Comparison of ENCODE assay signal across 32 mouse cellular contexts in genomic region chr3:65847158-65847787, GRCm38 (mm10).
DNase-seq lines count a peak whose midpoint lies in the region; ATAC-seq and TF ChIP-seq lines count a peak whose summit lies in the region.
"Had no signal": no experiment of that assay in that cellular context is flagged by ENCODE, and none has a peak within 500 bp of the region (broad histone marks: within the 10 kb centered on the region; RNA-seq: fewer than 3 reads in every experiment).

No protein-coding gene starts in this region.

- no peak for TF ChIP-seq EP300 in stomach, postnatal 0 days (optimal IDR thresholded peaks at IDR 0.05)

- H3K27me3 ChIP-seq in heart, embryonic 11.5 days (ENCODE audit: control insufficient read depth, insufficient read depth, low read length) = no peaks in the 10 kb centered on the region
- no peaks in the 10 kb centered on the region for H3K27me3 ChIP-seq in liver, embryonic 11.5 days (replicated peaks; ENCODE audit: control insufficient read depth, insufficient read depth, low read length)
- H3K27me3 ChIP-seq in liver, embryonic 12.5 days (replicated peaks) = no peaks in the 10 kb centered on the region
- H3K27me3 ChIP-seq in stomach, embryonic 14.5 days (ENCODE audit: control insufficient read depth, insufficient read depth, low read length) = no peaks in the 10 kb centered on the region
- H3K27me3 ChIP-seq in stomach, postnatal 0 days (ENCODE audit: control insufficient read depth, insufficient read depth, low read length) = no peaks in the 10 kb centered on the region
- H3K27me3 ChIP-seq: embryonic facial prominence, embryonic 13.5 days; kidney, embryonic 15.5 days; limb, embryonic 15.5 days; liver, embryonic 15.5 days; midbrain, embryonic 12.5 days; neural tube, embryonic 15.5 days; stomach, embryonic 15.5 days had no signal

- peak; percentile 54 for DNase-seq in heart, adult 11 months
- peak; percentile 20 for DNase-seq in liver, embryonic 11.5 days (ENCODE audit: low spot score)
- no peak for DNase-seq in stomach, postnatal 0 days (ENCODE audit: low spot score)
- no peak for DNase-seq in left cerebral cortex, adult 18-20 months (ENCODE audit: low spot score in 2 of 2)
- DNase-seq: adrenal gland, postnatal 25 days; cerebellum, adult 2 months; cerebellum, postnatal 36 days; embryo, embryonic 11 days; gastrocnemius, adult 2 months; gastrocnemius, postnatal 36 days; kidney, adult 18-20 months; lung, postnatal 10 days; retina, postnatal 1 day; right cerebral cortex, postnatal 14 days; thymus, adult 2 months; thymus, postnatal 36 days had no signal

- H3K4me3 ChIP-seq in heart, embryonic 11.5 days (ENCODE audit: low read depth, low read length) = no peak overlapping the region
- no peak overlapping the region for H3K4me3 ChIP-seq in liver, embryonic 11.5 days (ENCODE audit: low read depth, low read length)
- H3K4me3 ChIP-seq in liver, embryonic 12.5 days = no peak overlapping the region
- no peak overlapping the region for H3K4me3 ChIP-seq in stomach, embryonic 14.5 days (ENCODE audit: low read depth, low read length)
- H3K4me3 ChIP-seq in stomach, postnatal 0 days (ENCODE audit: low read depth, low read length) = no peak overlapping the region
- H3K4me3 ChIP-seq: embryonic facial prominence, embryonic 13.5 days; erythroblast, embryonic 14.5 days; gastrocnemius, adult 2 months; kidney, embryonic 15.5 days; layer of hippocampus, adult 2 months; limb, embryonic 15.5 days; liver, embryonic 15.5 days; megakaryocyte, embryonic 14.5 days; midbrain, embryonic 12.5 days; neural tube, embryonic 15.5 days; stomach, embryonic 15.5 days had no signal

- TF ChIP-seq CTCF in stomach, postnatal 0 days (IDR thresholded peaks at IDR 0.05; ENCODE audit: low read depth) = no peak

- no peaks in the 10 kb centered on the region for H3K9me3 ChIP-seq in heart, embryonic 11.5 days (replicated peaks; ENCODE audit: control insufficient read depth, low read length)
- H3K9me3 ChIP-seq in liver, embryonic 11.5 days (ENCODE audit: control insufficient read depth, low read length) = no peaks in the 10 kb centered on the region
- no peaks in the 10 kb centered on the region for H3K9me3 ChIP-seq in liver, embryonic 12.5 days (replicated peaks)
- H3K9me3 ChIP-seq in stomach, embryonic 14.5 days (ENCODE audit: control insufficient read depth, low read depth, low read length) = no peaks in the 10 kb centered on the region
- H3K9me3 ChIP-seq in stomach, postnatal 0 days (ENCODE audit: control insufficient read depth, low read length) = no peaks in the 10 kb centered on the region
- H3K9me3 ChIP-seq: embryonic facial prominence, embryonic 13.5 days; kidney, embryonic 15.5 days; limb, embryonic 15.5 days; liver, embryonic 15.5 days; megakaryocyte, embryonic 14.5 days; midbrain, embryonic 12.5 days; neural tube, embryonic 15.5 days; stomach, embryonic 15.5 days had no signal

- H3K4me1 ChIP-seq in heart, embryonic 11.5 days (ENCODE audit: control insufficient read depth, insufficient read depth, low read length) = peaks cover 22% of the 10 kb centered on the region
- no peaks in the 10 kb centered on the region for H3K4me1 ChIP-seq in liver, embryonic 11.5 days (replicated peaks; ENCODE audit: control insufficient read depth, insufficient read depth, low read length)
- H3K4me1 ChIP-seq in liver, embryonic 12.5 days = no peaks in the 10 kb centered on the region
- no peaks in the 10 kb centered on the region for H3K4me1 ChIP-seq in stomach, embryonic 14.5 days (ENCODE audit: control insufficient read depth, insufficient read depth, low read length)
- no peaks in the 10 kb centered on the region for H3K4me1 ChIP-seq in stomach, postnatal 0 days (replicated peaks; ENCODE audit: control insufficient read depth, insufficient read depth)
- H3K4me1 ChIP-seq: kidney, embryonic 15.5 days; liver, embryonic 15.5 days; midbrain, embryonic 12.5 days; neural tube, embryonic 15.5 days; stomach, embryonic 15.5 days had no signal

- no peak overlapping the region for H3K4me2 ChIP-seq in heart, embryonic 11.5 days
- H3K4me2 ChIP-seq in liver, embryonic 11.5 days = no peak overlapping the region
- no peak overlapping the region for H3K4me2 ChIP-seq in liver, embryonic 12.5 days
- H3K4me2 ChIP-seq in stomach, embryonic 14.5 days (replicated peaks; ENCODE audit: low read depth, low read length) = no peak overlapping the region
- no peak overlapping the region for H3K4me2 ChIP-seq in stomach, postnatal 0 days (replicated peaks; ENCODE audit: low read depth)
- H3K4me2 ChIP-seq: embryonic facial prominence, embryonic 13.5 days; kidney, embryonic 15.5 days; limb, embryonic 15.5 days; liver, embryonic 15.5 days; midbrain, embryonic 12.5 days; neural tube, embryonic 15.5 days; stomach, embryonic 15.5 days had no signal

- 81% methylated on average over 4 of the region's 4 CpGs for WGBS in heart, embryonic 11.5 days (ENCODE audit: insufficient replicate concordance)
- 84% methylated on average over 4 of the region's 4 CpGs for WGBS in liver, embryonic 11.5 days
- 56% methylated on average over 4 of the region's 4 CpGs for WGBS in liver, embryonic 12.5 days (ENCODE audit: insufficient replicate concordance)
- 79% methylated on average over 4 of the region's 4 CpGs for WGBS in stomach, embryonic 14.5 days
- WGBS in stomach, postnatal 0 days = 82% methylated on average over 4 of the region's 4 CpGs

- H3K9ac ChIP-seq in heart, embryonic 11.5 days (ENCODE audit: low read depth, low read length) = no peak overlapping the region
- H3K9ac ChIP-seq in liver, embryonic 11.5 days (ENCODE audit: low read depth, low read length) = no peak overlapping the region
- no peak overlapping the region for H3K9ac ChIP-seq in liver, embryonic 12.5 days
- H3K9ac ChIP-seq in stomach, embryonic 14.5 days (replicated peaks; ENCODE audit: low read depth, low read length) = no peak overlapping the region
- H3K9ac ChIP-seq in stomach, postnatal 0 days (ENCODE audit: low read length) = no peak overlapping the region
- H3K9ac ChIP-seq: embryonic facial prominence, embryonic 13.5 days; kidney, embryonic 15.5 days; limb, embryonic 15.5 days; liver, embryonic 15.5 days; midbrain, embryonic 12.5 days; neural tube, embryonic 15.5 days; stomach, embryonic 15.5 days had no signal

- H3K27ac ChIP-seq in heart, embryonic 11.5 days (ENCODE audit: low read depth, low read length) = no peak overlapping the region
- H3K27ac ChIP-seq in liver, embryonic 11.5 days (ENCODE audit: low read depth, low read length) = no peak overlapping the region
- H3K27ac ChIP-seq in liver, embryonic 12.5 days = no peak overlapping the region
- H3K27ac ChIP-seq in stomach, embryonic 14.5 days (ENCODE audit: low read length) = no peak overlapping the region
- no peak overlapping the region for H3K27ac ChIP-seq in stomach, postnatal 0 days (replicated peaks)
- H3K27ac ChIP-seq: embryonic facial prominence, embryonic 13.5 days; gastrocnemius, adult 2 months; kidney, embryonic 15.5 days; layer of hippocampus, adult 2 months; limb, embryonic 15.5 days; liver, embryonic 15.5 days; midbrain, embryonic 12.5 days; neural tube, embryonic 15.5 days; stomach, embryonic 15.5 days had no signal

- no peaks in the 10 kb centered on the region for H3K36me3 ChIP-seq in heart, embryonic 11.5 days (ENCODE audit: control insufficient read depth, insufficient read depth, low read length)
- H3K36me3 ChIP-seq in liver, embryonic 11.5 days (ENCODE audit: control insufficient read depth, insufficient read depth, low read length) = no peaks in the 10 kb centered on the region
- H3K36me3 ChIP-seq in liver, embryonic 12.5 days = no peaks in the 10 kb centered on the region
- no peaks in the 10 kb centered on the region for H3K36me3 ChIP-seq in stomach, embryonic 14.5 days (ENCODE audit: control insufficient read depth, insufficient read depth, low read length)
- H3K36me3 ChIP-seq in stomach, postnatal 0 days (ENCODE audit: control insufficient read depth, insufficient read depth, low read length) = no peaks in the 10 kb centered on the region
- H3K36me3 ChIP-seq: embryonic facial prominence, embryonic 13.5 days; kidney, embryonic 15.5 days; limb, embryonic 15.5 days; liver, embryonic 15.5 days; midbrain, embryonic 12.5 days; neural tube, embryonic 15.5 days; stomach, embryonic 15.5 days had no signal

- no peak for ATAC-seq in heart, embryonic 11.5 days (replicated peaks; ENCODE audit: insufficient number of reproducible peaks, low FRiP score, low TSS enrichment)
- no peak for ATAC-seq in liver, embryonic 11.5 days (replicated peaks; ENCODE audit: low FRiP score)
- no peak for ATAC-seq in liver, embryonic 12.5 days
- ATAC-seq in stomach, embryonic 14.5 days (ENCODE audit: insufficient number of reproducible peaks, insufficient read depth, low FRiP score, low read depth) = 0 out of 2 replicates have a peak, but pooled peaks have one; percentile 61
- no peak for ATAC-seq in stomach, postnatal 0 days (ENCODE audit: low FRiP score, low TSS enrichment)
- ATAC-seq in megakaryocyte, adult 5-6 weeks (ENCODE audit: poor library complexity, severe bottlenecking) = peak; percentile 52
- ATAC-seq: forebrain, embryonic 16.5 days; hindbrain, embryonic 16.5 days had no signal

Comparison
In these comparisons a context has a peak if more than half of its experiments do, and no peak if none do; other contexts are left out.
1. ATAC-seq: peak in stomach, embryonic 14.5 days (single experiment) and megakaryocyte, adult 5-6 weeks (single experiment); none in heart, embryonic 11.5 days (single experiment), liver, embryonic 11.5 days (single experiment), liver, embryonic 12.5 days (single experiment) and stomach, postnatal 0 days (single experiment).
2. DNase-seq: peak in heart, adult 11 months (single experiment) and liver, embryonic 11.5 days (single experiment); none in stomach, postnatal 0 days (single experiment) and left cerebral cortex, adult 18-20 months (0 of 2).